Mouse (Mus musculus) heart, adult 2 months (tissue): ENCODE data around the gene Lhpp. TPM values are rescaled to one million over a fixed set of nuclear protein-coding genes. Genes with fewer than 3 reads are reported as not detected.

Experiments
- DNase-seq, 2 experiments: peaks; one replicate each; pipeline ENCODE4 v3.0.0; 2021
- H3K27ac ChIP-seq: fragments of 200-600 bp; 2 replicates; pipeline ENCODE4 v1.8.1; 2022
- H3K27me3 ChIP-seq: fragments of 200-500 bp; 2 replicates; pipeline ENCODE4 v1.6.1; 2012; ENCODE audit warnings: mild to moderate bottlenecking, low read length, inconsistent platforms, mixed read lengths; ENCODE audit not compliant: control insufficient read depth, insufficient read depth
- H3K36me3 ChIP-seq: fragments of 200-500 bp; 2 replicates; pipeline ENCODE4 v1.6.1; 2012; ENCODE audit warnings: low read length, inconsistent platforms; ENCODE audit not compliant: control insufficient read depth, insufficient read depth
- H3K4me1 ChIP-seq: fragments of 200-500 bp; 2 replicates; pipeline ENCODE4 v1.6.1; 2011; ENCODE audit warnings: low read length; ENCODE audit not compliant: control insufficient read depth, insufficient read depth
- H3K4me3 ChIP-seq: fragments of 200-600 bp; 2 replicates; pipeline ENCODE4 v1.8.1; 2022
- H3K79me2 ChIP-seq: fragments of 200-500 bp; replicated peaks from 2 replicates; pipeline ENCODE4 v1.6.1; 2012; ENCODE audit warnings: mild to moderate bottlenecking, inconsistent platforms, low read length, moderate library complexity, mixed read lengths; ENCODE audit not compliant: control insufficient read depth, insufficient read depth
- H3K9ac ChIP-seq: fragments of 200-500 bp; 2 replicates; pipeline ENCODE4 v1.6.1; 2012; ENCODE audit warnings: low read depth, mild to moderate bottlenecking, control low read depth, inconsistent platforms, low read length, mixed read lengths
- CTCF ChIP-seq: fragments of 200-600 bp; IDR thresholded peaks from 2 replicates; pipeline ENCODE4 v1.8.1; 2022; ENCODE audit warnings: antibody characterized with exemption, mild to moderate bottlenecking, moderate library complexity
- EP300 ChIP-seq: fragments of 200-500 bp; IDR thresholded peaks from 2 replicates; pipeline ENCODE4 v1.6.1; 2011; ENCODE audit warnings: low read depth, low read length, control low read depth; ENCODE audit not compliant: insufficient read depth
- POLR2A ChIP-seq: fragments of 200-500 bp; IDR thresholded peaks from 2 replicates; pipeline ENCODE4 v1.6.1; 2011; ENCODE audit warnings: mild to moderate bottlenecking, low read depth, low read length, control low read depth; ENCODE audit not compliant: insufficient read depth
- WGBS: fragments of 180-500 bp; shearing (Covaris S2); methylation state at CpG from one replicate; pipeline ENCODE4 v1.1.7; 2018; 5-methylcytosine and 5-hydroxymethylcytosine counted together
- intact Hi-C: fragments of 180-260 bp; cut with DNase I; formaldehyde crosslinking; loops from one replicate; pipeline ENCODE4 v1.15.1; 2025
- polyA plus RNA-seq: library from polyadenylated mRNA; depleted of rRNA; stranded (reverse); fragments of >200 nt; gene quantifications from 2 replicates; pipeline ENCODE4 v1.2.3, GENCODE M21; 2012
- total RNA-seq, 2 experiments: library from RNA; stranded (reverse); gene quantifications; 2 replicates each; pipeline ENCODE4 v1.2.3; 2021

The Lhpp gene
- total and polyA plus RNA-seq, 3 experiments, result 13.8 to 22.0 (median 13.9) TPM

DNA sequence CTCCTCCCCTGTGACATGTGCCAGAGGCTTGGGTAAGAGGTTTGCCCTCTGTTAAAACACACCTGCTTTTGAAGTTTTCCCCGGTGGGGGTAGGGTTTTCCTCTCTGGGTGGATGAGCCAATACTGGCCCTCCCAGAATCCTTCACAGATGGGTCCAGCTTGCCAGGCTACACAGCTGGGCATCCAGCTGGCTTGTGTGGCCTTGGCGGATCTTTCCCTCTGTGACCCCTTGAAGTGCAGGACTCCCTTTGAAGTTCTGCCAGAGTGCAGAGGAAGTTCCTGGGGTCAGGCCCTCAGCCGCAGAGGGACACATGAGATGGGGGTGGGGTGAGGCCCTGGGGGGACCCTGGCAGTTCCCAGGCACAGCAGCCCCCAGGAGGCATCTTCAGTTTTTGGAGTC, 4.9 kb downstream of the Lhpp start:
- Histone ChIP-seq H3K9ac (no peak overlapping the region), H3K79me2 (no peaks in the 10 kb centered on the region), H3K27me3 (no peaks in the 10 kb centered on the region), H3K4me3 (no peak overlapping the region), H3K36me3 (no peaks in the 10 kb centered on the region), H3K27ac (no peak overlapping the region), H3K4me1 (no peaks in the 10 kb centered on the region)
- TF ChIP-seq CTCF (no peak), POLR2A (no peak)
- WGBS, result 33% methylated on average over 3 of the region's 3 CpGs
- no peak for DNase-seq
- intact Hi-C loops, result no loop called here

GRCm38 (mm10) chr7:132616391-132616790, 6.0 kb downstream of the Lhpp start:
- no peaks in the 10 kb centered on the region for H3K36me3 ChIP-seq
- no peak overlapping the region for H3K4me3 ChIP-seq
- intact Hi-C loops, result no loop called here
- H3K9ac ChIP-seq, result no peak overlapping the region
- H3K4me1 ChIP-seq, result no peaks in the 10 kb centered on the region
- no peaks in the 10 kb centered on the region for H3K79me2 ChIP-seq
- WGBS, result 81% methylated on average over 6 of the region's 6 CpGs
- no peak for TF ChIP-seq EP300
- H3K27me3 ChIP-seq, result no peaks in the 10 kb centered on the region
- no peak overlapping the region for H3K27ac ChIP-seq
- DNase-seq, result no peak

DNA sequence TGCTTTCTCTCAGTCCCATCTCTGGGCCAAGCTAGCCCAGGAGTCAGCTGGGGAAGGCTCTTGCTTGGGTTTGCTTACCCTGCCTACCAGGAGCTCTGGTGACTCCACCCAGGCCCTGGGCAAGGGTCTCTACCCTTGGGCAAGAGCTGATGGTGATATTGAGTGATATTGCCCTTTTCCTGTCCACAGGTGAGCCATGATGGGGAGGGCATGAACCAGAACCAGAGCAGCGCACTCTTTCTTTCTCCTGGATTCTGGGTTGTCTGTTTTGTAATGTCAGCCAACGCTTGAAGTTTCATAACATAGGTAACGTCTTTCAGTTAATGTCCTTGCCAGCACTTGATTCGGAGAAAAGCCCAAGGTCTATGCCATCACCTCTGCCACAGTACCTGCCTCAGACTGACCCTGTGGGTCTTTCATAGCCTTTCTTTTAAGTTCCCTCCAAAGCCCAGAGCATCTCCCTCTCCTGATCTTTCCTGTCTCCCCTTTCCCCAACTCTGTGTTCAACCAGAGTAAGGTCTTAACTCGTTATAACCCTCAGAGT, 6.7 kb downstream of the Lhpp start:
- H3K4me1 ChIP-seq, result no peaks in the 10 kb centered on the region
- H3K9ac ChIP-seq, result no peak overlapping the region
- no peak for DNase-seq
- no peak for TF ChIP-seq CTCF
- TF ChIP-seq EP300, result no peak
- TF ChIP-seq POLR2A, result no peak
- intact Hi-C loops, result no loop called here
- H3K36me3 ChIP-seq, result no peaks in the 10 kb centered on the region
- H3K4me3 ChIP-seq, result no peak overlapping the region
- H3K79me2 ChIP-seq, result no peaks in the 10 kb centered on the region
- H3K27ac ChIP-seq, result no peak overlapping the region
- H3K27me3 ChIP-seq, result no peaks in the 10 kb centered on the region
- WGBS, result 85% methylated on average over 5 of the region's 5 CpGs

- TF ChIP-seq CTCF, result no peak
- no peak for TF ChIP-seq EP300
- TF ChIP-seq POLR2A, result no peak
- DNase-seq, result no peak
- Histone ChIP-seq H3K9ac (no peak overlapping the region), H3K79me2 (no peaks in the 10 kb centered on the region), H3K4me1 (no peaks in the 10 kb centered on the region), H3K4me3 (no peak overlapping the region), H3K36me3 (no peaks in the 10 kb centered on the region), H3K27me3 (no peaks in the 10 kb centered on the region), H3K27ac (no peak overlapping the region)
- intact Hi-C loops, result no loop called here
- 92% methylated on average over 8 of the region's 8 CpGs for WGBS
Measured at GRCm38 (mm10) chr7:132619549-132619948, 9.1 kb downstream of the Lhpp start.

GRCm38 (mm10) chr7:132619975-132620918, 9.8 kb downstream of the Lhpp start:
- H3K27me3 ChIP-seq, result no peaks in the 10 kb centered on the region
- WGBS, result 89% methylated on average over 15 of the region's 15 CpGs
- no peaks in the 10 kb centered on the region for H3K36me3 ChIP-seq
- intact Hi-C loops, result no loop called here
- no peak overlapping the region for H3K4me3 ChIP-seq
- TF ChIP-seq POLR2A (no peak), CTCF (no peak), EP300 (no peak)
- no peaks in the 10 kb centered on the region for H3K79me2 ChIP-seq
- no peak overlapping the region for H3K9ac ChIP-seq
- H3K4me1 ChIP-seq, result no peaks in the 10 kb centered on the region
- no peak overlapping the region for H3K27ac ChIP-seq
- DNase-seq, result peak in 1 of 2 experiments; percentile 14

DNA sequence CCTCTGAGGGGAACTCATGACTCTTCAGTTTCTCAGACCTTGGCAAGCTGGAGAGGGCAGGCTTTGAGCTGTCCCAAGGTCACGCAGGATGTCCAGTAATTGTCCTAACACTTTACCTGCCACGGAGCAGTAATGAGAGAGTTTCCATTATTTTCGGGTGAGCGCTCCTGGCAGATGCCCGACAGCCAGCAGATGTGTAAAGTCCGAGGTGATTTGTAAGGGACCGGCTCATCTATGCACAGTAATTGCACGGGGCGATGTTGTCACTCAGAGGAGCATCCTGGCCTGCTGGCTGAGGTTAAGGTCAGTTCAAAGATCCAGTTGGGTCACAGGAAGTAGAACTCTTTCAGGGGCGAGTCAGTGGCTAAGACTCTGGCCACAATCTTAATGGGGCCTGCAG, 13.7 kb downstream of the Lhpp start:
- peaks cover 2% of the 10 kb centered on the region; the same call in 1 of the 2 replicates for H3K4me1 ChIP-seq
- TF ChIP-seq EP300 (no peak), CTCF (no peak), POLR2A (no peak)
- 54% methylated on average over 10 of the region's 10 CpGs for WGBS

More for the DNA sequence above, 13.7 kb downstream of the Lhpp start:
- Histone ChIP-seq H3K27ac (no peak overlapping the region), H3K27me3 (no peaks in the 10 kb centered on the region), H3K4me3 (no peak overlapping the region), H3K79me2 (no peaks in the 10 kb centered on the region), H3K36me3 (peaks cover 4% of the 10 kb centered on the region; the same call in 1 of the 2 replicates), H3K9ac (no peak overlapping the region)
- intact Hi-C loops, result no loop called here
- no peak for DNase-seq
